Mouse (Mus musculus) forebrain, embryonic 10.5 days (tissue): ENCODE results near the gene Wnk1. TPM values are rescaled to one million over a fixed set of nuclear protein-coding genes. Genes with fewer than 3 reads are reported as not detected.
A peak's percentile ranks its signal among the peaks of the same experiment; 100 is the strongest.

ENCODE experiments used
- DNase-seq: peaks from one replicate; pipeline ENCODE4 v3.0.0-alpha.2; 2017; ENCODE audit warnings: low spot score; ENCODE audit errors: extremely low spot score
- H3K27ac ChIP-seq: fragments of 300-500 bp; sonication (generic); 2 replicates; pipeline ENCODE4 v1.5.1; 2016; ENCODE audit warnings: mild to moderate bottlenecking
- H3K27me3 ChIP-seq: fragments of 300-500 bp; sonication (generic); 2 replicates; pipeline ENCODE4 v1.6.1; 2016; ENCODE audit warnings: mild to moderate bottlenecking; ENCODE audit not compliant: poor library complexity, severe bottlenecking
- H3K36me3 ChIP-seq: fragments of 300-500 bp; sonication (generic); replicated peaks from 2 replicates; pipeline ENCODE4 v1.6.1; 2016; ENCODE audit warnings: mild to moderate bottlenecking, moderate library complexity
- H3K4me1 ChIP-seq: fragments of 300-500 bp; sonication (generic); 2 replicates; pipeline ENCODE4 v1.6.1; 2016
- H3K4me3 ChIP-seq: fragments of 300-500 bp; sonication (generic); 2 replicates; pipeline ENCODE4 v1.5.1; 2016; ENCODE audit warnings: mild to moderate bottlenecking, moderate library complexity
- H3K9me3 ChIP-seq: fragments of 300-500 bp; sonication (generic); 2 replicates; pipeline ENCODE4 v1.6.1; 2016; ENCODE audit warnings: mild to moderate bottlenecking, moderate library complexity
- WGBS: fragments of 180-500 bp; shearing (Covaris S2); methylation state at CpG from one replicate; pipeline ENCODE4 v1.1.7; 2016; 5-methylcytosine and 5-hydroxymethylcytosine counted together
- polyA plus RNA-seq: library from polyadenylated mRNA; unstranded; fragments of >200 nt; fragmentation: Nextera tagmentation; extraction: Ambion mirVana; gene quantifications from 2 replicates; pipeline ENCODE4 v1.2.1, GENCODE M21; 2016

The Wnk1 gene
- polyA plus RNA-seq, 1 experiment from 2014 or later: 43.7 TPM

DNA sequence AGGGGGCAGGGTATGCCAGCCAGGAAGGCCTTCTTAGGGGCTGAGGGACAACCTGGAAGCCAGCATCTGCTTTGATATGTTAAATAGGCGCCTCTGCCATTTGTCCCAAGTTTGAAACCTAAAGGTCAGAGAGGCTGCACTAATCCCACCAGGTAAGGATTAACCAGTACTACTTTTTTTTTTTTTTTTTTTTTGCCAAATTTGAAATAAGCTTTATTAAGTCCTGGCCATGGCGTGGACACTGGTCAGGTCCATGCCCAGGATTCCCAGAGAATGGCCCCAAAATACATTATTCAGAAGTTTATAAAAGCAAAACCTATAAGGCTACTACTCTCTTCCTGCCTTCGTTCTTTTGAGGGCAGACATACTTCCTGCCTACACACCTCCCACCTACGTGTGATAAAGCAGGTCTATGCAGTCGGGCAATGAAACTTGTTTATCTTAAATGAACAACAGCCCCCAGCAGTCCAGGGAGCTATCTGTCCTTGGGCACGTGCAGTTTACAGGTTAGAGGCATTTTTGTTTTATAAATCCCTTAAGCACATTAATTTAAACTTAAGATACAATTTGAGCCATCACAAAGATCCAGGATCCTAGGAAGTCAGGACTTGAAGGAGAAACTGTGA lies 27.2 kb upstream of the Wnk1 start:
- Histone ChIP-seq H3K4me3 (no peak overlapping the region), H3K27ac (no peak overlapping the region), H3K4me1 (no peaks in the 10 kb centered on the region), H3K9me3 (peaks cover under 1% of the 10 kb centered on the region; the same call in 1 of the 2 replicates), H3K27me3 (no peaks in the 10 kb centered on the region), H3K36me3 (no peaks in the 10 kb centered on the region)
- 73% methylated on average over 6 of the region's 6 CpGs for WGBS
- no peak for DNase-seq

GRCm38 (mm10) chr6:120064627-120065026 lies 26.2 kb upstream of the Wnk1 start:
- no peak overlapping the region for H3K27ac ChIP-seq
- no peaks in the 10 kb centered on the region for H3K9me3 ChIP-seq
- no peaks in the 10 kb centered on the region for H3K27me3 ChIP-seq
- no peaks in the 10 kb centered on the region for H3K36me3 ChIP-seq
- WGBS: 61% methylated on average over 2 of the region's 2 CpGs
- H3K4me1 ChIP-seq: no peaks in the 10 kb centered on the region
- no peak overlapping the region for H3K4me3 ChIP-seq
- DNase-seq: no peak

DNA sequence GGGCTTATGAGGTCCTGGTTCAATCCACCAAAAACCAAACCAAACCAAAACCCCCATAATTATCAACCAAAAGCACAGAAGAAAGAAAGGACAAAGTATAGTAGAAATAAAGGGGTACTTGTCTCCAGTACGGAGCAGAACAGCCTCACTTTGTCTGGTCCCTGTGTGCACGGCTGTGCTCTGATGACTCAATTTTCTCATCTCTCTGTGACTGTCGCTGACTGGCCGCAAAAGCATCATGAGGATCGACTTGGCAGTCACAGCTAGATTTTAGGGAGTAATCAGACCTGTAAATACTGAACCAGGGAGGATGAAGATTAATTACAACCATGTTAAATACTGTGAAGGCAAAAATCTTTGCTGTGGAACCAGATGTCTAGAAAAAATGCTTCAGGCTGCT lies 24.5 kb upstream of the Wnk1 start:
- no peak for DNase-seq
- 79% methylated on average over 5 of the region's 5 CpGs for WGBS

GRCm38 (mm10) chr6:120055666-120056540 lies 17.4 kb upstream of the Wnk1 start:
- WGBS: 78% methylated on average over 2 of the region's 2 CpGs

More for the DNA sequence above, 24.5 kb upstream of the Wnk1 start:
- Histone ChIP-seq H3K4me1 (no peaks in the 10 kb centered on the region), H3K27ac (no peak overlapping the region), H3K36me3 (no peaks in the 10 kb centered on the region), H3K4me3 (no peak overlapping the region), H3K27me3 (no peaks in the 10 kb centered on the region), H3K9me3 (no peaks in the 10 kb centered on the region)

GRCm38 (mm10) chr6:120054412-120054811 lies 15.9 kb upstream of the Wnk1 start:
- no peaks in the 10 kb centered on the region for H3K27me3 ChIP-seq
- H3K4me1 ChIP-seq: no peaks in the 10 kb centered on the region
- no peaks in the 10 kb centered on the region for H3K36me3 ChIP-seq
- DNase-seq: no peak
- 87% methylated on average over 6 of the region's 6 CpGs for WGBS
- H3K27ac ChIP-seq: no peak overlapping the region
- H3K9me3 ChIP-seq: no peaks in the 10 kb centered on the region
- no peak overlapping the region for H3K4me3 ChIP-seq

More at GRCm38 (mm10) chr6:120055666-120056540, 17.4 kb upstream of the Wnk1 start:
- no peak overlapping the region for H3K4me3 ChIP-seq
- H3K36me3 ChIP-seq: no peaks in the 10 kb centered on the region
- H3K4me1 ChIP-seq: no peaks in the 10 kb centered on the region
- H3K9me3 ChIP-seq: no peaks in the 10 kb centered on the region
- DNase-seq: no peak
- H3K27me3 ChIP-seq: no peaks in the 10 kb centered on the region
- no peak overlapping the region for H3K27ac ChIP-seq

- DNase-seq: no peak
- no peaks in the 10 kb centered on the region for H3K4me1 ChIP-seq
- no peaks in the 10 kb centered on the region for H3K9me3 ChIP-seq
- 88% methylated on average over 7 of the region's 7 CpGs for WGBS
- H3K36me3 ChIP-seq: no peaks in the 10 kb centered on the region
- no peak overlapping the region for H3K27ac ChIP-seq
- no peaks in the 10 kb centered on the region for H3K27me3 ChIP-seq
- no peak overlapping the region for H3K4me3 ChIP-seq
Measured at GRCm38 (mm10) chr6:120047705-120048292, 9.3 kb upstream of the Wnk1 start.

DNA sequence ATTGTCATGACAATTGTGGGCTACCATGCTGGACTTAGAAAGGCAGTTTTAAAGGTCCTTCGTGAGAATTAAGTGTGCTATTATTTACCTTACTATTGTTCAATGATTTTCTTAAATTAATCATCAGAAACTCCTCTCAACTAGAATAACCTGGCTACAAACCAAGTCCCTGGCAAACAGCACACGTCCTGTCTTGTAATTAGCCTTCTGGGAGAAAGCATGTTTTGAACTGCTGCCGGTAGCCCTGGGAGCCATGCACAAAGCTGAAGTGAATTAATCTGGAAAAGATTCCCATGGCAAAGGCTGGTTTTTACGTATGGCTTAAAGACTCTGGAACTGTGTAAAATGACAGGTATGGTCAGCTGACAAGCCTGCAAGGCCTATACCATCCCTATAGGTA lies 6.9 kb upstream of the Wnk1 start:
- WGBS: 82% methylated on average over 4 of the region's 4 CpGs
- no peaks in the 10 kb centered on the region for H3K36me3 ChIP-seq

DNA sequence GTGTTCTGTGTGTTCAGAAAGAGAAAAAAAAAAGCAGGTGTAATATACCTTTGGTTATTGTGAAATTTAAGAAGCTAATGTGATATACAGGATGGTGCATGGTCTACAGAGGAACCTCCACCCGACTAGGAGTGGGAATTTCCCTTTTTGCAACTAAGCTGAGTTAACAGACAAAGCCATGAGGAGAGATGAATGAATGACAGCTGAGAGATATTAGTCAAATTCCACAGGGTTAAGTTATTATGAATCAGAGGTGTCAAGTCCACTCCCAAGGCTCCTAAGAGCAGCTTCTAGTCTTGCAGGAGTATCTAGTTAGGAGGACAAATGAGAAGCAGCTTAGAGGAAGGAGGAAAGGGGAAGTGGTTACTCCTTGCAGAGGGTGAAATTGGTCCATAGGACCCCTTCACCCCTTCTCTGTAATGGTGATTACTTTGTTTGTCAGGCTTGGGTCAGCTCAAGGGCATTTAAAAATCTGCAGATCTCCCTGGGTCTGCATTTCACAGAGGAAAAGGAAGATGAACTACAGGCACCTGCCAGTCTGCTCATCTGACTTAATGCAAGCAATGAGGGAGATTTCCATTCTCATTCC lies 4.3 kb upstream of the Wnk1 start:
- Histone ChIP-seq H3K4me1 (peaks cover 6% of the 10 kb centered on the region; the same call in 1 of the 2 replicates), H3K27ac (no peak overlapping the region), H3K27me3 (peaks cover 4% of the 10 kb centered on the region; the same call in 1 of the 2 replicates), H3K36me3 (no peaks in the 10 kb centered on the region), H3K9me3 (no peaks in the 10 kb centered on the region), H3K4me3 (no peak overlapping the region)
- WGBS: 80% methylated on average over 1 of the region's 1 CpGs
- DNase-seq: no peak

More for the DNA sequence above, 6.9 kb upstream of the Wnk1 start:
- no peaks in the 10 kb centered on the region for H3K4me1 ChIP-seq
- no peak overlapping the region for H3K27ac ChIP-seq
- H3K27me3 ChIP-seq: peaks cover 4% of the 10 kb centered on the region; the same call in 1 of the 2 replicates
- no peaks in the 10 kb centered on the region for H3K9me3 ChIP-seq
- H3K4me3 ChIP-seq: no peak overlapping the region
- no peak for DNase-seq

GRCm38 (mm10) chr6:120040557-120040857 lies 2.0 kb upstream of the Wnk1 start:
- Histone ChIP-seq H3K27ac (no peak overlapping the region), H3K4me1 (peaks cover 18% of the 10 kb centered on the region), H3K27me3 (peaks cover 4% of the 10 kb centered on the region; the same call in 1 of the 2 replicates), H3K9me3 (no peaks in the 10 kb centered on the region), H3K4me3 (no peak overlapping the region), H3K36me3 (peaks cover 7% of the 10 kb centered on the region; the same call in 1 of the 2 replicates)
- DNase-seq: no peak
- 93% methylated on average over 4 of the region's 4 CpGs for WGBS

- 2% methylated on average over 24 of the region's 24 CpGs for WGBS
- H3K4me3 ChIP-seq: peak overlapping the region; percentile 98
- peaks cover 9% of the 10 kb centered on the region for H3K36me3 ChIP-seq
- no peaks in the 10 kb centered on the region for H3K9me3 ChIP-seq
- peak overlapping the region; percentile 98 for H3K27ac ChIP-seq
- H3K27me3 ChIP-seq: peaks cover 4% of the 10 kb centered on the region; the same call in 1 of the 2 replicates
- peak; percentile 77 for DNase-seq
- H3K4me1 ChIP-seq: peaks cover 22% of the 10 kb centered on the region
Measured at GRCm38 (mm10) chr6:120039668-120040556, 1.4 kb upstream of the Wnk1 start.

DNA sequence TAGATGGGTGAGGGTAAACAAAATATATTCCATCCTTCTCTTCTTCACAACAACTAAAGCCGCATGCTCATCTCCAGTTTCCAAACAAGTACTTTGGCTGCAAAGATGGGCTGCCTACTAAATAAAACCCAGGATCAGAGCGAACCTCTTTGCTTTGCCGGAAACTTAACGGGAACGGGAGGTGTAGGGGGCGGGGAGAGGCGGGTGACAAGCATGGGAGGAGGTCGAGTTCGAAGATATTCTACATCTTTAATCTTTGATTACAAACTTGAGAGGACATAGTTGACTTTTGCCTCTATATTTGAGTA lies 738 bp upstream of the Wnk1 start:
- DNase-seq: peak; percentile 46
- under 1% methylated on average over 9 of the region's 9 CpGs for WGBS

More for the DNA sequence above, 738 bp upstream of the Wnk1 start:
- Histone ChIP-seq H3K9me3 (no peaks in the 10 kb centered on the region), H3K27ac (peak overlapping the region; percentile 98), H3K4me1 (peaks cover 25% of the 10 kb centered on the region), H3K36me3 (peaks cover 14% of the 10 kb centered on the region), H3K4me3 (peak overlapping the region; percentile 98), H3K27me3 (peaks cover 4% of the 10 kb centered on the region; the same call in 1 of the 2 replicates)
